Mouse (Mus musculus): ENCODE results near the gene Clcc1. TPM values are rescaled to one million over a fixed set of nuclear protein-coding genes. Genes with fewer than 3 reads are reported as not detected.
A peak's percentile ranks its signal among the peaks of the same experiment; 100 is the strongest.

Gene Clcc1
- polyA plus RNA-seq, 1 experiment from 2014 or later = 49.1 TPM

GRCm38 (mm10) chr3:108713065-108713675, 59.5 kb downstream of the Clcc1 start:
- H3K4me1 ChIP-seq (ENCODE audit: control insufficient read depth, insufficient read depth, low read length) = no peaks in the 10 kb centered on the region
- DNase-seq = peak; percentile 33
- no peak for ATAC-seq (ENCODE audit: low FRiP score, low TSS enrichment)
- H3K36me3 ChIP-seq (ENCODE audit: control insufficient read depth, insufficient read depth, low read length) = no peaks in the 10 kb centered on the region
- WGBS = 41% methylated on average over 3 of the region's 3 CpGs
- H3K9ac ChIP-seq (replicated peaks; ENCODE audit: low read length) = no peak overlapping the region
- H3K9me3 ChIP-seq (ENCODE audit: control insufficient read depth, low read length) = no peaks in the 10 kb centered on the region
- peak overlapping the region; percentile 52 for H3K27ac ChIP-seq (replicated peaks; ENCODE audit: low read depth, low read length)
- no peak overlapping the region for H3K4me3 ChIP-seq (replicated peaks; ENCODE audit: low read depth, low read length)
- no peak overlapping the region for H3K4me2 ChIP-seq (ENCODE audit: low read length)
- no peaks in the 10 kb centered on the region for H3K27me3 ChIP-seq (ENCODE audit: control insufficient read depth, insufficient read depth, low read length)

GRCm38 (mm10) chr3:108714837-108715236, 61.1 kb downstream of the Clcc1 start:
- WGBS = 98% methylated on average over 4 of the region's 4 CpGs
- no peak for DNase-seq
- H3K4me1 ChIP-seq (ENCODE audit: control insufficient read depth, insufficient read depth, low read length) = no peaks in the 10 kb centered on the region

GRCm38 (mm10) chr3:108717896-108718502, 64.3 kb downstream of the Clcc1 start:
- ATAC-seq (ENCODE audit: low FRiP score, low TSS enrichment) (no peak), DNase-seq (no peak)
- peaks cover 15% of the 10 kb centered on the region for H3K4me1 ChIP-seq (ENCODE audit: control insufficient read depth, insufficient read depth, low read length)
- no peaks in the 10 kb centered on the region for H3K36me3 ChIP-seq (ENCODE audit: control insufficient read depth, insufficient read depth, low read length)
- WGBS = 94% methylated on average over 3 of the region's 3 CpGs
- H3K27ac ChIP-seq (replicated peaks; ENCODE audit: low read depth, low read length) = no peak overlapping the region
- no peak overlapping the region for H3K4me3 ChIP-seq (replicated peaks; ENCODE audit: low read depth, low read length)
- no peaks in the 10 kb centered on the region for H3K9me3 ChIP-seq (ENCODE audit: control insufficient read depth, low read length)
- no peak overlapping the region for H3K9ac ChIP-seq (replicated peaks; ENCODE audit: low read length)
- no peak overlapping the region for H3K4me2 ChIP-seq (ENCODE audit: low read length)
- no peaks in the 10 kb centered on the region for H3K27me3 ChIP-seq (ENCODE audit: control insufficient read depth, insufficient read depth, low read length)

More at GRCm38 (mm10) chr3:108714837-108715236, 61.1 kb downstream of the Clcc1 start:
- Histone ChIP-seq H3K36me3 (ENCODE audit: control insufficient read depth, insufficient read depth, low read length) (no peaks in the 10 kb centered on the region), H3K4me2 (ENCODE audit: low read length) (no peak overlapping the region), H3K27me3 (ENCODE audit: control insufficient read depth, insufficient read depth, low read length) (no peaks in the 10 kb centered on the region), H3K9ac (replicated peaks; ENCODE audit: low read length) (no peak overlapping the region), H3K27ac (replicated peaks; ENCODE audit: low read depth, low read length) (no peak overlapping the region), H3K4me3 (replicated peaks; ENCODE audit: low read depth, low read length) (no peak overlapping the region), H3K9me3 (ENCODE audit: control insufficient read depth, low read length) (no peaks in the 10 kb centered on the region)
- ATAC-seq (ENCODE audit: low FRiP score, low TSS enrichment) = no peak

- 88% methylated on average over 2 of the region's 2 CpGs for WGBS
- H3K27ac ChIP-seq (replicated peaks; ENCODE audit: low read depth, low read length) = no peak overlapping the region
- H3K4me2 ChIP-seq (ENCODE audit: low read length) = no peak overlapping the region
- no peaks in the 10 kb centered on the region for H3K36me3 ChIP-seq (ENCODE audit: control insufficient read depth, insufficient read depth, low read length)
- no peaks in the 10 kb centered on the region for H3K9me3 ChIP-seq (ENCODE audit: control insufficient read depth, low read length)
- DNase-seq (no peak), ATAC-seq (ENCODE audit: low FRiP score, low TSS enrichment) (no peak)
- H3K4me1 ChIP-seq (ENCODE audit: control insufficient read depth, insufficient read depth, low read length) = peaks cover 16% of the 10 kb centered on the region
- H3K4me3 ChIP-seq (replicated peaks; ENCODE audit: low read depth, low read length) = no peak overlapping the region
- H3K27me3 ChIP-seq (ENCODE audit: control insufficient read depth, insufficient read depth, low read length) = no peaks in the 10 kb centered on the region
- no peak overlapping the region for H3K9ac ChIP-seq (replicated peaks; ENCODE audit: low read length)
Measured at GRCm38 (mm10) chr3:108719357-108719756, 65.6 kb downstream of the Clcc1 start.

GRCm38 (mm10) chr3:108719761-108720160, 66.0 kb downstream of the Clcc1 start:
- WGBS = 94% methylated on average over 3 of the region's 3 CpGs
- Histone ChIP-seq H3K27ac (replicated peaks; ENCODE audit: low read depth, low read length) (no peak overlapping the region), H3K9me3 (ENCODE audit: control insufficient read depth, low read length) (no peaks in the 10 kb centered on the region), H3K4me1 (ENCODE audit: control insufficient read depth, insufficient read depth, low read length) (peaks cover 16% of the 10 kb centered on the region), H3K36me3 (ENCODE audit: control insufficient read depth, insufficient read depth, low read length) (no peaks in the 10 kb centered on the region), H3K4me3 (replicated peaks; ENCODE audit: low read depth, low read length) (no peak overlapping the region), H3K4me2 (ENCODE audit: low read length) (no peak overlapping the region), H3K27me3 (ENCODE audit: control insufficient read depth, insufficient read depth, low read length) (no peaks in the 10 kb centered on the region), H3K9ac (replicated peaks; ENCODE audit: low read length) (no peak overlapping the region)
- no peak for DNase-seq
- no peak for ATAC-seq (ENCODE audit: low FRiP score, low TSS enrichment)

- H3K27me3 ChIP-seq (ENCODE audit: control insufficient read depth, insufficient read depth, low read length) = no peaks in the 10 kb centered on the region
- peak; percentile 84 for DNase-seq
- ATAC-seq (ENCODE audit: low FRiP score, low TSS enrichment) = no peak
Measured at GRCm38 (mm10) chr3:108721076-108721991, 67.6 kb downstream of the Clcc1 start.

GRCm38 (mm10) chr3:108722036-108722872, 68.5 kb downstream of the Clcc1 start, which contains the start of gene Gpsm2:
Gene Gpsm2 (minus strand): TSS chr3:108722309.
- Histone ChIP-seq H3K9ac (replicated peaks; ENCODE audit: low read length) (peak within 1 kb of the TSS; percentile 77), H3K4me3 (replicated peaks; ENCODE audit: low read depth, low read length) (peak within 1 kb of the TSS; percentile 74), H3K4me1 (ENCODE audit: control insufficient read depth, insufficient read depth, low read length) (peaks cover 16% of the 10 kb centered on the region), H3K27ac (replicated peaks; ENCODE audit: low read depth, low read length) (peak within 1 kb of the TSS; percentile 84), H3K9me3 (ENCODE audit: control insufficient read depth, low read length) (no peaks in the 10 kb centered on the region), H3K36me3 (ENCODE audit: control insufficient read depth, insufficient read depth, low read length) (no peaks in the 10 kb centered on the region), H3K27me3 (ENCODE audit: control insufficient read depth, insufficient read depth, low read length) (no peaks in the 10 kb centered on the region), H3K4me2 (ENCODE audit: low read length) (peak within 1 kb of the TSS; percentile 59)
- under 1% methylated on average over 53 of the region's 53 CpGs for WGBS
- peak; percentile 98 for ATAC-seq (ENCODE audit: low FRiP score, low TSS enrichment)
- peak; percentile 99 for DNase-seq

More at GRCm38 (mm10) chr3:108721076-108721991, 67.6 kb downstream of the Clcc1 start:
- peak overlapping the region; percentile 59 for H3K4me2 ChIP-seq (ENCODE audit: low read length)
- peak overlapping the region; percentile 84 for H3K27ac ChIP-seq (replicated peaks; ENCODE audit: low read depth, low read length)
- H3K4me1 ChIP-seq (ENCODE audit: control insufficient read depth, insufficient read depth, low read length) = peaks cover 16% of the 10 kb centered on the region
- H3K4me3 ChIP-seq (replicated peaks; ENCODE audit: low read depth, low read length) = peak overlapping the region; percentile 74
- H3K9ac ChIP-seq (replicated peaks; ENCODE audit: low read length) = peak overlapping the region; percentile 77
- under 1% methylated on average over 44 of the region's 44 CpGs for WGBS
- H3K9me3 ChIP-seq (ENCODE audit: control insufficient read depth, low read length) = no peaks in the 10 kb centered on the region
- no peaks in the 10 kb centered on the region for H3K36me3 ChIP-seq (ENCODE audit: control insufficient read depth, insufficient read depth, low read length)

GRCm38 (mm10) chr3:108726413-108726812, 72.7 kb downstream of the Clcc1 start:
- 0 out of 2 replicates have a peak, but pooled peaks cover 6% of the 10 kb centered on the region for H3K4me1 ChIP-seq (ENCODE audit: control insufficient read depth, insufficient read depth, low read length)
- DNase-seq (no peak), ATAC-seq (ENCODE audit: low FRiP score, low TSS enrichment) (no peak)
- H3K9ac ChIP-seq (replicated peaks; ENCODE audit: low read length) = no peak overlapping the region
- 92% methylated on average over 7 of the region's 7 CpGs for WGBS
- no peaks in the 10 kb centered on the region for H3K9me3 ChIP-seq (ENCODE audit: control insufficient read depth, low read length)
- no peak overlapping the region for H3K27ac ChIP-seq (replicated peaks; ENCODE audit: low read depth, low read length)
- H3K4me3 ChIP-seq (replicated peaks; ENCODE audit: low read depth, low read length) = no peak overlapping the region
- H3K4me2 ChIP-seq (ENCODE audit: low read length) = no peak overlapping the region
- no peaks in the 10 kb centered on the region for H3K36me3 ChIP-seq (ENCODE audit: control insufficient read depth, insufficient read depth, low read length)
- H3K27me3 ChIP-seq (ENCODE audit: control insufficient read depth, insufficient read depth, low read length) = no peaks in the 10 kb centered on the region
